Mouse (Mus musculus): ENCODE results near the gene Tob2. TPM values are rescaled to one million over a fixed set of nuclear protein-coding genes. Genes with fewer than 3 reads are reported as not detected.
A peak's percentile ranks its signal among the peaks of the same experiment; 100 is the strongest.

The Tob2 gene
- total RNA-seq, 2 experiments from 2014 or later = 5.3 to 6.3 TPM

DNA sequence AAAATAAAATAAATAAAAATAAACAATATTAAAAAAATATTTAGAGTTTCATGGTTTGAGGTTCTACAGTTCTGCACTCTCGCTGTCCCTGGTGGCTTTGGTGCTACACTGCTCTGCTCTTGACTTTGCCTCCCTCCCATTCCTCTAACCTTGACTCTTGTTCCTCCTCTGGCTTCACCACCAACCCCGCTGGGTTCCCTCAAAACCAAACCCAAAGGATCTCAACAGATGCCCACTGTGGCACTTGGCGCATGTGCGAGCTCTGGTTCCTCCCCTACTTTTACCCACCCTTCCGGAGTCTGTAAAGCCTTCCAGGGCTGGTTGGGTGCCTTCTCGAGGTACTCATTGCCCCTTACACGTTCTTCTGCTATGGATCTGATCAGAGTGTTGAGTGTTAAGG lies 16.3 kb downstream of the Tob2 start:
- no peak for ATAC-seq (replicated peaks; ENCODE audit: low FRiP score, poor library complexity, severe bottlenecking)

DNA sequence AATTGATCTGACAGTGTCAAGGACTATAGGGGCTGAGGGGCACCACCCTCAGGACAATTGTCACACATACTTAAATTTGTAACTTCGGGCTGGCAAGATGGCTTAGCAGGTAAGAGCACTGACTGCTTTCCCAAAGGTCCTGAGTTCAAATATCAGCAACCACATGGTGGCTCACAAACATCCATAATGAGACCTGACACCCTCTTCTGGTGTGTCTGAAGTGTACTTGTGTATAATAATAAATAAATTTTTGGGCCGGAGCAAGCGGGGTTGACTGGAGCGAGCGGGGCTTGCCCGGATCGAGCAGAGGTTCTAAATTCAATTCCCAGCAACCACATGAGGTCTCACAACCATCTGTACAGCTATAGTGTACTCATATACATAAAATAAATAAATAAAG lies 18.3 kb downstream of the Tob2 start:
- ATAC-seq (replicated peaks; ENCODE audit: low FRiP score, poor library complexity, severe bottlenecking) = no peak

GRCm38 (mm10) chr15:81839634-81840033 lies 19.0 kb downstream of the Tob2 start:
- 0 out of 2 replicates have a peak, but pooled peaks have one; percentile 16 for ATAC-seq (replicated peaks; ENCODE audit: low FRiP score, poor library complexity, severe bottlenecking)

DNA sequence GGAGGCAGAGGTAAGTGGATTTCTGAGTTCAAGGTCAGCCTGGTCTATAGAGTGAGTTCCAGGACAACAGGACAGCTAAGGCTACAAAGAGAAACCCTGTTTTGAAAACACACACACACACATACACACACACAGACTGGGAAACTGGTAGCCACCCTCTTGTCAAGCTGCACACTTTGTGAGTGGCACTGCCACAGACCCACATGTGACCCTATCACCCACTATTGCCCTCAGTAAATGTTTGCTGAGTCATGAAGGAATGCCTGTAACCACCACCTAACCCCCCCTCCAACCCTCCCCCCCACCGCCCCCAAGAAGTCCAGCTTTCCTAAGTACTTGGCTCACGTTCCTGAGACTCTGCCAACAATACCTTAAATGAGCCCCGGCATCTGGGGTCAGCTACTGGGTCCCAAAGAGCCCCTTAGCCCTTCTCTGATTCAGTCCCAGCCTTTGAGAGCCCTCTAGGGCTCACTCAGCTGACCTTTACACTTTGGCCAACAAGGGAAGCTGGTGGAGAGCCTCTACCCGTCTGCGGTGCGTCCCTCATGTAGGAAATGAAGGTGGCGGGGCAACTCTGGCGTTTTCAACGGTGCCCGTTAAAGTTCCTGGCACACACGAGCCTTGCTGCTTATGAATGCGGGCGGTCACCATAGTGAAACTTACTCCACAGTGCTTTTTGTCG lies 19.9 kb downstream of the Tob2 start:
- no peak for ATAC-seq (replicated peaks; ENCODE audit: low FRiP score, poor library complexity, severe bottlenecking)

- no peak for ATAC-seq (replicated peaks; ENCODE audit: low FRiP score, poor library complexity, severe bottlenecking)
Measured at GRCm38 (mm10) chr15:81836966-81837920, 21.4 kb downstream of the Tob2 start.

DNA sequence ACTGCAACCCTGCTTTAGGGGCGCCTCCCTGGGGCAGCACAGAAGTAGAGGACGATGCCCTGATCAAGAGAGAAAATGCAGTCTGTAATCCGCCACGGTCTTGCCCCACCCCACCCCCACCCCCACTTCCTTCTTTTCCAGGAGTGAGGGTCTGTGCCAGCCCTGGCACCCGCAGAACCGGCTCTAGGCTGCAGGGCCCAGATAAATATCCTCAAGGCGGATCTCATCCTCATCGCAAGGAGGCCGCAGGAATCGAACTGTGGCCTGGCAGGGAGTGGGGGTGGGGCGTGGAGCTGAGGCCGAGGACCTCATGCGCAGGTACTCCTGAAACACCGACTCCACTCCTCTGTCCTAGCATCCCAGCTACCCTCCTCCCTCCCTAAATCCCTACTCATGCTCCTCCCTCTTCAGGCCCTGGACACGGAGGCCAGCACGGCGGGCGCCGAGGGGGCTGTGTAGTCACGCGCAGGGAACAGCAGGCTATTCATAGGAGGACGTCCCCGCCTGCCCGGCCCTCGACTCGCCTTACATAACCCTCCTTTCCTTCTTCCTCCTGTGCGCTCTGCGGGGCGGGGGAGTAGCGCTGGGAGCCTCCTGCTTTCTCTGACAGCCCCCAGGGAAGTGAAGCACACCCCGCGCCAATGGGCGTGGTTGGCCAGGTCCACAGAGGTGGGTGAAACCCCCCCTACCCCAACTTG lies 22.3 kb downstream of the Tob2 start:
- no peak for ATAC-seq (replicated peaks; ENCODE audit: low FRiP score, poor library complexity, severe bottlenecking)

DNA sequence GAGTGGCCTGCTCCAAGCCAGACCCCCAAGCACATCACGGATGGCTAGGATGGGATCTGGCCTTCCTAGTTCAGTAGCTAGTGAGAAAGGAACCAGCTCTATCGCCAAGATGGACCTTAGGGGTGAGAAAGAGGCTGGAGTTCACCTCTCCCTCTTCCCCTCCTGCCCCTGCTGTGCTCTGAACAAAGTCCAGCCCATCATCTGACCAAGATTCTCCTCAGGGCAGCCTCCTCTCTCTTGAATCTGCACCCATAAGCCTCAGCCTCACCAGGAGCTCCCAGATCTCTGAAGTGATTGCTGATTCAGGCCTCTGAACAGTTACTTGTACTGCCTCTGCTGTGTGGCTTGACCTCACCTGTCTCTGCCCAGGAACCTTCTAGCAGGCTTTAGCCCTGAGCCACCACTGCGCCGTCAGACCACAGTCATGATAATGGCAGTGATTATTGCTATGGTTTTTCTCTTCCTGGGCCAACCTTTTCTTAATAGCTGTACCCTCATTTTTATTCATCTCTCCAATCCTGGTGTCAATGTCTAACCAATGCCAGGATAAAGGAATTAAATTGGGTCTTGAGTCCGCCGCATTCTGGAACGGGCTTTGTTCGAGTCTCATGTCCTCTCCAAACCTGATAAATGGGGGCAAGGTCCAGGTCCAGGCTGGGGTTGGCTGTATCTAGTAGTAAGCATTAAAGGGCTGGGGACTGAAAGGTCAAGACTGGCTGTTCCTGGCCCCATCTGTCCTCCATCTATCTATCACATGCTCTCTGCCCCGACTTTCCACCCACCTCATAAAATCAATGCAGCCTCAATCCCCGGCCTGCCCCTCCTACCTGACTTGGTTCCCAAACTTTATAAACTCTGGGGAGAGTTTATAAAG lies 23.4 kb downstream of the Tob2 start:
- no peak for ATAC-seq (replicated peaks; ENCODE audit: low FRiP score, poor library complexity, severe bottlenecking)

GRCm38 (mm10) chr15:81834171-81834841 lies 24.3 kb downstream of the Tob2 start:
- no peak for ATAC-seq (replicated peaks; ENCODE audit: low FRiP score, poor library complexity, severe bottlenecking)

DNA sequence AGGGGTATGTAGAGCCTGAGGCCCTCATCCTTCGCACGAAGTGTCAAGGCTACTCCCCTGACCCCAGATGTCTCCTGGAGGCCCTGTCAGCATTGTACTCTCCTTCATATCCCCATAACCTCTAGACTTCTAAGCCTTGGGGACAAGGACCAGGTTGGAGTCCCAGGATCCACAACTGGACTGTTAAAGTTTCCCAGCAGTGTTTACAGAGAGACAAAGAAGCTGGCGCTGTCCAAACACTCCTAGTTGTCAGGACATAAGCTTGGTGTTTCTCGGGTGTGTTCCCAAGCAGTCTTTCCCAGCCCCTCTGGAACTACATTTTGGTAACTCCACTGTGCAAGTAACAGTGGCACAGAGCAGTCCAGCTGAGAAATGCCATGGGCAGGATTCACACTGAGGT lies 25.1 kb downstream of the Tob2 start:
- ATAC-seq (replicated peaks; ENCODE audit: low FRiP score, poor library complexity, severe bottlenecking) = no peak

GRCm38 (mm10) chr15:81832219-81832618 lies 26.4 kb downstream of the Tob2 start:
- no peak for ATAC-seq (replicated peaks; ENCODE audit: low FRiP score, poor library complexity, severe bottlenecking)

GRCm38 (mm10) chr15:81831136-81831825 lies 27.3 kb downstream of the Tob2 start:
- ATAC-seq (replicated peaks; ENCODE audit: low FRiP score, poor library complexity, severe bottlenecking) = peak; percentile 89

GRCm38 (mm10) chr15:81830530-81830929 lies 28.1 kb downstream of the Tob2 start:
- no peak for ATAC-seq (replicated peaks; ENCODE audit: low FRiP score, poor library complexity, severe bottlenecking)

- ATAC-seq (replicated peaks; ENCODE audit: low FRiP score, poor library complexity, severe bottlenecking) = no peak
Measured at GRCm38 (mm10) chr15:81829208-81829580, 29.4 kb downstream of the Tob2 start.

DNA sequence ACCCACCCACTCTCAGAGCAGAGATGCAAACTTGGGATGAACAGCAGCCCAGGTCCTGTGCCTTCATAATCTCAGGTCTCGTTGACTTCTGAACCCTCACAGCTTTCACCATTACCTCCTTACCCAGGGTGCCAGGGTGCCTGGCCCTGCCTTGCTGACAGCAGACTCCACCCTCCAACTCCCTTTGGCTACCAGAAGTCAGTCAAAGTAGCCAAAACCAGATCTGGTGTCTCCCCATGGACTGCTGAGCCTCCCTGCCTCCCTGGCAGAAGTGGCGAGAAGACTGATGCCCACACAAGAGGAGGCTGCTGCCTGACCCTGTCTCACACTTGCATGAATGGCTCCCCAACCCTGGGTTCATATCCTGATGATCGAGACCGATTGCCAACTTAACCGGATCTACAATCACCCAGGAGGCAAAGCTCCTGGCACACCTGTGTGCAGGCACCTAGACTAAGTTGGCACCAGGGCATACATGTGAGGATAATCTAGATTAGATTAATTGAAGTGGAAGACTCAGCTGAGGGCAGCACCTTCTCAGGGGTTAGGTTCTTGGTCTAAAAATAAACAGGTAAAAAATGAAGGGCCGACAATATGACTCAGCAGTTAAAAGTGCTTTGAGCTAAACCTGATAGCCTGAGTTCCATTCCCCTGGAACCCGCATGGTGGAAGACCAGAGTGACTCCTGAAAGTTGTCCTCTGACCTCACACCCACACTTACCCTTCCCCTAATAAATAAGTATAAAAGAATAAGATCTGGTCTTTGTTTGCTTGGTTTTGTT lies 30.0 kb downstream of the Tob2 start:
- ATAC-seq (replicated peaks; ENCODE audit: low FRiP score, poor library complexity, severe bottlenecking) = no peak

- no peak for ATAC-seq (replicated peaks; ENCODE audit: low FRiP score, poor library complexity, severe bottlenecking)
Measured at GRCm38 (mm10) chr15:81824832-81825231, 33.8 kb downstream of the Tob2 start.

DNA sequence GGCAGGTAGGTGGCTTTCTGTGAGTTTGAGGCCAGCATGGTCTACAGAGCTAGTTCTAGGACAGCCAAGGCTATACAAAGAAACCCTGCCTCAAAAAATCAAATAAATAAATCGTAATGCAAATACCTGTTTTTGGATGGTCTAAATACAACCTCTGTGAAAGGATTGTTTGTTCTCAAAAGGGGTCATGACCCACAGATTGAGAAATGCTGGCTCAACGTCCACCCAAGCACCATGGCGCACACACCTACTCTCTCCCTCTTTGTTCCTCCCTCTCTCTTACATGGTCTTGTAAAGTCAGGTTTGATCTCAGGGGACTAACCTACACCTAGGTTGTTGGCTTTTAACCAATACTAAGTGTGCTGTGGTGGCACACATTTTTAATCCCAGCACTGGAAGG lies 36.0 kb downstream of the Tob2 start:
- ATAC-seq (replicated peaks; ENCODE audit: low FRiP score, poor library complexity, severe bottlenecking) = no peak

DNA sequence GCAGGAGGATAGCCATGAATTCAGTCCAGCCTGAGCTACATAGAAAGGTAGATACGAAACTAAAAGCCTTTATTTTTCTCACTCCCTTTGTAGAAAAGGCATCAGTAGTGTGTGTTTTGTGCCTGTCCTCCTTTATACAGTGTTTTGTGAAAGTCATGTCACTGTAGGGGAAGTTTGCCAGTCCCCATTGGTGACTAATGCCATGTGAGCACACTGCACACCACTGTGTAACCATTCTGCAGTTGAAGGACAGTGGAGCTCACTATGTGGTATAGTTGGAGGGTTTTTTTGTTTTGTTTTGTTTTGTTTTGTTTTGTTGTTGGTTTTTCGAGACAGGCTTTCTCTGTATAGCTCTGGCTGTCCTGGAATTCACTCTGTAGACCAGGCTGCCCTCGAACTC lies 40.2 kb downstream of the Tob2 start:
- no peak for ATAC-seq (replicated peaks; ENCODE audit: low FRiP score, poor library complexity, severe bottlenecking)
